Comparison of ENCODE assay signal across 32 mouse cellular contexts in genomic region chr8:106189162-106189561, GRCm38 (mm10). TPM values are rescaled to one million over a fixed set of nuclear protein-coding genes. Genes with fewer than 3 reads are reported as not detected.
"Had no signal": no experiment of that assay in that cellular context is flagged by ENCODE, and none has a peak within 500 bp of the region (broad histone marks: within the 10 kb centered on the region; RNA-seq: fewer than 3 reads in every experiment).

No protein-coding gene starts in this region.

- H3K4me1 ChIP-seq: limb, embryonic 12.5 days; limb, embryonic 13.5 days; lung, embryonic 15.5 days; midbrain, embryonic 10.5 days; midbrain, embryonic 12.5 days; midbrain, embryonic 13.5 days; midbrain, embryonic 15.5 days; neural tube, embryonic 12.5 days had no signal

- H3K27ac ChIP-seq: limb, embryonic 10.5 days; limb, embryonic 12.5 days; limb, embryonic 13.5 days; limb, embryonic 15.5 days; liver, embryonic 12.5 days; liver, embryonic 13.5 days; liver, embryonic 14.5 days; liver, embryonic 15.5 days; lung, embryonic 15.5 days; macrophage; midbrain, embryonic 10.5 days; midbrain, embryonic 12.5 days; midbrain, embryonic 13.5 days; midbrain, embryonic 15.5 days; neural tube, embryonic 12.5 days had no signal

- H3K36me3 ChIP-seq: liver, embryonic 15.5 days had no signal

- H3K9me3 ChIP-seq: limb, embryonic 10.5 days; limb, embryonic 12.5 days; limb, embryonic 13.5 days; limb, embryonic 15.5 days; liver, embryonic 12.5 days; liver, embryonic 13.5 days; liver, embryonic 15.5 days; lung, embryonic 15.5 days; midbrain, embryonic 12.5 days; midbrain, embryonic 13.5 days; midbrain, embryonic 15.5 days; neural tube, embryonic 12.5 days had no signal

- H3K27me3 ChIP-seq: limb, embryonic 12.5 days; limb, embryonic 13.5 days; limb, embryonic 15.5 days; lung, embryonic 15.5 days; megakaryocyte, embryonic 14.5 days; midbrain, embryonic 12.5 days; midbrain, embryonic 13.5 days; midbrain, embryonic 15.5 days; neural tube, embryonic 12.5 days had no signal

- H3K4me2 ChIP-seq: limb, embryonic 12.5 days; limb, embryonic 13.5 days; limb, embryonic 15.5 days; liver, embryonic 11.5 days; liver, embryonic 12.5 days; liver, embryonic 13.5 days; liver, embryonic 15.5 days; lung, embryonic 14.5 days; lung, embryonic 15.5 days; midbrain, embryonic 11.5 days; midbrain, embryonic 12.5 days; midbrain, embryonic 13.5 days; midbrain, embryonic 15.5 days; neural tube, embryonic 12.5 days had no signal

- ATAC-seq: liver, embryonic 12.5 days; liver, postnatal 0 days; lung, postnatal 0 days; midbrain, embryonic 13.5 days; midbrain, embryonic 15.5 days; midbrain, embryonic 16.5 days had no signal

- H3K4me3 ChIP-seq: limb, embryonic 10.5 days; limb, embryonic 12.5 days; limb, embryonic 13.5 days; limb, embryonic 15.5 days; liver, embryonic 12.5 days; liver, embryonic 13.5 days; liver, embryonic 15.5 days; lung, embryonic 15.5 days; midbrain, embryonic 10.5 days; midbrain, embryonic 12.5 days; midbrain, embryonic 13.5 days; midbrain, embryonic 15.5 days; myocyte; neural tube, embryonic 12.5 days had no signal

- DNase-seq: left cerebral cortex, postnatal 4 days; liver; liver, embryonic 13.5 days; liver, postnatal 0 days; lung, adult 18-20 months; lung, adult 2 months; lung, embryonic 14.5 days; lung, postnatal 10 days; lung, postnatal 14 days; lung, postnatal 36 days; lung, postnatal 4 days; midbrain, embryonic 14.5 days had no signal

- H3K9ac ChIP-seq: limb, embryonic 12.5 days; limb, embryonic 13.5 days; limb, embryonic 15.5 days; liver, embryonic 12.5 days; liver, embryonic 13.5 days; liver, embryonic 14.5 days; liver, embryonic 15.5 days; liver, postnatal 0 days; lung, embryonic 14.5 days; lung, embryonic 15.5 days; midbrain, embryonic 12.5 days; midbrain, embryonic 13.5 days; midbrain, embryonic 15.5 days; neural tube, embryonic 12.5 days had no signal

RNA-seq across cellular contexts. Expression of gene Esrp2, which starts 52.4 kb away (rescaled TPM):
- polyA plus RNA-seq: macrophage had no signal
